8 mouse cellular contexts compared by ENCODE assay signal in genomic region chr6:17589049-17589952, GRCm38 (mm10). TPM values are rescaled to one million over a fixed set of nuclear protein-coding genes. Genes with fewer than 3 reads are reported as not detected.
DNase-seq lines count a peak whose midpoint lies in the region; ATAC-seq and TF ChIP-seq lines count a peak whose summit lies in the region.

No protein-coding gene starts in this region.

- peaks cover 13% of the 10 kb centered on the region for H3K9me3 ChIP-seq in megakaryocyte, embryonic 14.5 days

- H3K36me3 ChIP-seq in megakaryocyte, embryonic 14.5 days (replicated peaks; ENCODE audit: low read length), result no peaks in the 10 kb centered on the region

- peak; percentile 71 for ATAC-seq in Patski
- ATAC-seq in frontal cortex, adult (ENCODE audit: low TSS enrichment), result peak; percentile 97

- H3K4me3 ChIP-seq in megakaryocyte, embryonic 14.5 days (replicated peaks), result peak overlapping the region; percentile 70

- POLR2A ChIA-PET in Patski (lab: Charles Lee), result no interaction called here

- no peak for DNase-seq in Patski (ENCODE audit: low read depth, low spot score)
- peak; percentile 63 for DNase-seq in cerebellum, adult 8-10 months
- peak; percentile 75 for DNase-seq in induced T-regulatory cell, adult 2 months (ENCODE audit: low read depth)
- peak; percentile 30 to 47 for DNase-seq in left cerebral cortex, adult 8-10 months (ENCODE audit: low spot score in 2 of 2)
- DNase-seq in right cerebral cortex, postnatal 10 days (ENCODE audit: low spot score in 2 of 2), result peak; percentile 83 to 87
- peak; percentile 49 for DNase-seq in urinary bladder, postnatal 10 days (ENCODE audit: low spot score)

- H3K27me3 ChIP-seq in Patski, result no peaks in the 10 kb centered on the region
- H3K27me3 ChIP-seq in megakaryocyte, embryonic 14.5 days (replicated peaks), result peaks cover 6% of the 10 kb centered on the region

- in situ Hi-C loops in Patski (cut with MboI; ENCODE audit: low pct_unique_long_range_greater_than_20kb), result no loop called here

- H3K4me1 ChIP-seq in megakaryocyte, embryonic 14.5 days, result peaks cover 19% of the 10 kb centered on the region

- peak; percentile 87 for TF ChIP-seq CTCF in Patski (IDR thresholded peaks at IDR 0.05)

- CTCF ChIA-PET in Patski (lab: Charles Lee), result interaction anchor here (0.6 to 2.6 kb wide), 19 partner anchors 9 to 503 kb away, joined by 3 to 22 read pairs (median 3); no protein-coding TSS in a partner anchor

RNA-seq across cellular contexts. Expression of gene Capza2, which starts 46.7 kb away (rescaled TPM):
- 185 TPM for polyA plus RNA-seq in Patski (2021)
- 100 to 1,000 TPM; 215 to 233 (median 225) TPM for total RNA-seq in left cerebral cortex, adult 8-10 months (2022)
- 12.1 TPM in 1 of 2 replicates, not detected in the other for polyA plus RNA-seq in megakaryocyte, embryonic 14.5 days (2012; ENCODE audit: insufficient read depth, low replicate concordance)

Comparison
In these comparisons a context has a peak if more than half of its experiments do, and no peak if none do; other contexts are left out.
1. RNA of gene Capza2, which starts 46.7 kb away (polyA plus RNA-seq): 185 TPM in Patski (single experiment); 12.1 TPM in megakaryocyte, embryonic 14.5 days; every median in the first group is over 10 times any median in the second.